Mouse (Mus musculus): ENCODE measurements around the gene Anapc7.

The Anapc7 gene

GRCm38 (mm10) chr5:122494449-122494848, 73.0 kb downstream of the Anapc7 start:
- no peak for DNase-seq (ENCODE audit: low read depth, low spot score)

Measured in A20 (cell line).